Mouse (Mus musculus) CH12.LX (cell line): ENCODE measurements around the gene Pes1.

ENCODE experiments used
- CHD2 ChIP-seq: IDR thresholded peaks from 2 replicates; pipeline ENCODE4 v1.6.1; 2011; ENCODE audit warnings: low read length, improper control_type of control experiment
- CTCF ChIP-seq, 2 experiments: IDR thresholded peaks in 1 of 2; conservative IDR thresholded peaks in 1 of 2; 2 replicates each; pipeline ENCODE4 v1.5.1; 2011 to 2012; ENCODE audit warnings: low read depth in 2 of 2, low read length in 2 of 2, improper control_type of control experiment in 1 of 2, inconsistent platforms in 1 of 2, mild to moderate bottlenecking in 1 of 2, moderate library complexity in 1 of 2
- ELF1 ChIP-seq: IDR thresholded peaks from 2 replicates; pipeline ENCODE4 v1.6.1; 2014; ENCODE audit warnings: low read depth, mild to moderate bottlenecking, inconsistent platforms, low read length, improper control_type of control experiment
- EP300 ChIP-seq: IDR thresholded peaks from 2 replicates; pipeline ENCODE4 v1.6.1; 2011; ENCODE audit warnings: low read length, improper control_type of control experiment
- GABPA ChIP-seq: IDR thresholded peaks from 2 replicates; pipeline ENCODE4 v1.6.1; 2012; ENCODE audit warnings: low read depth, low read length, improper control_type of control experiment, inconsistent platforms; ENCODE audit not compliant: insufficient replicate concordance
- HCFC1 ChIP-seq: IDR thresholded peaks from 2 replicates; pipeline ENCODE4 v1.6.1; 2012; ENCODE audit warnings: low read depth, mild to moderate bottlenecking, inconsistent platforms, low read length, improper control_type of control experiment
- JUN ChIP-seq: IDR thresholded peaks from 2 replicates; pipeline ENCODE4 v1.6.1; 2011; ENCODE audit warnings: low read depth, mild to moderate bottlenecking, low read length, improper control_type of control experiment, moderate library complexity; ENCODE audit not compliant: insufficient read depth
- POLR2A ChIP-seq: IDR thresholded peaks from 2 replicates; pipeline ENCODE4 v1.6.1; 2011; ENCODE audit warnings: low read depth, mild to moderate bottlenecking, improper control_type of control experiment, low read length
- RAD21 ChIP-seq: IDR thresholded peaks from 2 replicates; pipeline ENCODE4 v1.6.1; 2011; ENCODE audit warnings: low read depth, mild to moderate bottlenecking, low read length, improper control_type of control experiment, moderate library complexity
- UBTF ChIP-seq: IDR thresholded peaks from 2 replicates; pipeline ENCODE4 v1.6.1; 2012; ENCODE audit warnings: low read depth, mild to moderate bottlenecking, inconsistent platforms, low read length, improper control_type of control experiment, moderate library complexity
- USF1 ChIP-seq: IDR thresholded peaks from 2 replicates; pipeline ENCODE4 v1.6.1; 2014; ENCODE audit warnings: low read depth, mild to moderate bottlenecking, inconsistent platforms, low read length, improper control_type of control experiment
- ZC3H11A ChIP-seq: IDR thresholded peaks from 2 replicates; pipeline ENCODE4 v1.6.1; 2012; ENCODE audit warnings: low read depth, mild to moderate bottlenecking, inconsistent platforms, low read length, improper control_type of control experiment

- TF ChIP-seq JUN (no peak), ELF1 (no peak), RAD21 (no peak), UBTF (no peak), CTCF (conservative IDR thresholded peaks at IDR 0.05 in 1 of 2, IDR thresholded peaks at IDR 0.05 in 1 of 2; ENCODE audit: low read depth in 2 of 2, low read length in 2 of 2) (no peak), POLR2A (no peak), USF1 (no peak), EP300 (no peak), GABPA (no peak), CHD2 (no peak), ZC3H11A (no peak), HCFC1 (no peak)
Measured at GRCm38 (mm10) chr11:3925916-3926315, 37.9 kb upstream of the Pes1 start.
